Mouse (Mus musculus) forebrain, embryonic 10.5 days (tissue): ENCODE data around the gene Mamdc4. TPM values are rescaled to one million over a fixed set of nuclear protein-coding genes. Genes with fewer than 3 reads are reported as not detected.

Experiments
- DNase-seq: peaks from one replicate; pipeline ENCODE4 v3.0.0-alpha.2; 2017; ENCODE audit warnings: low spot score; ENCODE audit errors: extremely low spot score
- H3K27ac ChIP-seq: fragments of 300-500 bp; sonication (generic); 2 replicates; pipeline ENCODE4 v1.5.1; 2016; ENCODE audit warnings: mild to moderate bottlenecking
- H3K27me3 ChIP-seq: fragments of 300-500 bp; sonication (generic); 2 replicates; pipeline ENCODE4 v1.6.1; 2016; ENCODE audit warnings: mild to moderate bottlenecking; ENCODE audit not compliant: poor library complexity, severe bottlenecking
- H3K36me3 ChIP-seq: fragments of 300-500 bp; sonication (generic); replicated peaks from 2 replicates; pipeline ENCODE4 v1.6.1; 2016; ENCODE audit warnings: mild to moderate bottlenecking, moderate library complexity
- H3K4me1 ChIP-seq: fragments of 300-500 bp; sonication (generic); 2 replicates; pipeline ENCODE4 v1.6.1; 2016
- H3K4me3 ChIP-seq: fragments of 300-500 bp; sonication (generic); 2 replicates; pipeline ENCODE4 v1.5.1; 2016; ENCODE audit warnings: mild to moderate bottlenecking, moderate library complexity
- H3K9me3 ChIP-seq: fragments of 300-500 bp; sonication (generic); 2 replicates; pipeline ENCODE4 v1.6.1; 2016; ENCODE audit warnings: mild to moderate bottlenecking, moderate library complexity
- WGBS: fragments of 180-500 bp; shearing (Covaris S2); methylation state at CpG from one replicate; pipeline ENCODE4 v1.1.7; 2016; 5-methylcytosine and 5-hydroxymethylcytosine counted together
- polyA plus RNA-seq: library from polyadenylated mRNA; unstranded; fragments of >200 nt; fragmentation: Nextera tagmentation; extraction: Ambion mirVana; gene quantifications from 2 replicates; pipeline ENCODE4 v1.2.1, GENCODE M21; 2016

Mamdc4 gene
- polyA plus RNA-seq, 1 experiment from 2014 or later: 7.0 TPM

DNA sequence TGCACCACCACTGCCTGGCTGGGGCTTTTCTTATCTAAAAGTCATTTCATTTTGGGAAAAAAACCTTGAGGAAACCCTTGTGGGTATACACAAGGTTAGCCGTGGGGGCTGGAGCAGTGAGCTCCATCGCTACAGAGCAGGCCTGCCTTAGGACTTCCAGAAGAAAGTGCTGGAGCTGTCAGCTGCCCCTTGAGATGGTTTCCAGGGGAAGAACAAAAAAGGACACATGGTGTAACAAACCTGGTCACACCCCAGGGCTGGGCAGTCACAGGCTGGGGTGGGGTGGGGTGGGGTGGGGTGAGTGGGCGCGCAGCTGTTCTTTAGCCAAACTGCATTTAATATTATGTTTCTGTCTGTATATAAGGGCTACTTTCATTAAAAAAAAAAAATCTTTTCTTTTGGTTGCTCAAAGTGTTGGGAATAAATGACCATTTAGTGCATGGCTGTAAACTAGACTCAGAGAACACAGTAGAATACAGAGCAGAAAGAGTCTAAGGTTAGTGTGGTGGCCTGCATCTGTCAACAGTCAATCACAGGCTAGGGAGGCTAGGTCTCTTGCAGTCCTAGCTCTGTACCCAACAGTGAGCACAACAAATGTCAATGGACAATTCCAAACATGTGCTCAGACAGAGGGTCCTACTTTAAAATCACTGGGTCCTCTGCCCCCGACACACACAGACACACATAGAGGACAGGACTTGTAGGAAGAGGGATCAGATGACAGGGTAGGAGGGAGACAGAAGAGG is 22.3 kb upstream of the Mamdc4 start:
- Histone ChIP-seq H3K27me3 (no peaks in the 10 kb centered on the region), H3K27ac (no peak overlapping the region), H3K4me3 (no peak overlapping the region), H3K4me1 (no peaks in the 10 kb centered on the region), H3K9me3 (no peaks in the 10 kb centered on the region), H3K36me3 (peaks cover 99% of the 10 kb centered on the region)
- DNase-seq: no peak
- WGBS: 98% methylated on average over 5 of the region's 5 CpGs

DNA sequence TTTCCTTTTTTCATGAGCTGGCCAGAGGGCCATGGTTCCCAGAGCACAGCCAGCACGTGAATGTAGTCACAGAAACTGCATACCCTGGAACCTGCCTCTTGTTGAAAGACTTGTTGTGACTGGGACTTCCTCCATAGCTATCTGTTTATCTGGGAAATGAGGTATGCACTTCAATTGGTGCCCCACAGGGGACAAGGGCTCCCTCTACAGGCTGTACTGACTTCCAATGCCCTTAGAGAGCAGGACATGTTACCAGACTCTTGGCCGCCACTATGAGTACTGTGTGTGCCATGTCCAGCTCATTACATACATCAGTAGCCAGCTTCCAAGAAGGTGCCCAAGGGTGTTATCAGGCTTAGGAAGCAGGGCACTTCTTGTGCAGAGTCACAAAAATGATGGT is 17.2 kb upstream of the Mamdc4 start:
- no peak for DNase-seq
- Histone ChIP-seq H3K4me1 (no peaks in the 10 kb centered on the region), H3K9me3 (no peaks in the 10 kb centered on the region), H3K36me3 (peaks cover 99% of the 10 kb centered on the region), H3K4me3 (no peak overlapping the region), H3K27me3 (no peaks in the 10 kb centered on the region), H3K27ac (no peak overlapping the region)
- 91% methylated on average over 2 of the region's 2 CpGs for WGBS

DNA sequence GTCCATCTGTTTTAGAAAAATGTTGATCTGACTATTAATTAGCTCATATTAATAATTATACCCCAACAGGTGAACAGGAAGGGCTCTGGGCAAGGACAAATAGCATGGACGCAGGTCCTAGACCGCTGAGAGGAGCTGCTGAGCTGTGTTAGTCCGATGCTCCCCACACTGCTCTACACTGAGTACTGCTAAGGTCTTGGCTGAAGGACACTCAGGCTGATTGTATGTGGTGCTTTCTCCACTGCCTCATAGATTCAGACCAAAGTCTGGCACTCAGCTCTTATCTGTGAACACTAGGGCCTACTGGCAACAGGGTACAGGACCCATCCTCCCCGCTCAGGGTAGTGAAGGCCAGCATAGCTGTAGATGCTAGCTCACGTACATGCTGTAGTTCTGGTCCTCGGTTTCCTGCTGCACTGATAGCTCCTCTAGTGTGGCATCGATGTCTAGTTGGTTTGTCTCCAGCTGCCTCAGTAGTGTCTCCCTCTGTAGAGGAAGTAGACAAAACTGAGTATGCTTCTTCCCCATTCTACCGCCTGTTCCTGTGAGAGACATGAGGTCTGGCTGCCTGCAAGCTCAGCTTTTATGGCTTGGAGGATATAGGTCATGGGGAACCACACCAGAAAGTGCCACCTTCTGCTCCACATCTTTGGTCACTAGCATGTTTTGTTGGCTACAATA is 13.7 kb upstream of the Mamdc4 start:
- H3K36me3 ChIP-seq: peaks cover 100% of the 10 kb centered on the region
- no peaks in the 10 kb centered on the region for H3K4me1 ChIP-seq
- H3K4me3 ChIP-seq: no peak overlapping the region
- H3K27ac ChIP-seq: no peak overlapping the region
- WGBS: 94% methylated on average over 8 of the region's 8 CpGs
- H3K27me3 ChIP-seq: no peaks in the 10 kb centered on the region
- no peak for DNase-seq
- no peaks in the 10 kb centered on the region for H3K9me3 ChIP-seq

DNA sequence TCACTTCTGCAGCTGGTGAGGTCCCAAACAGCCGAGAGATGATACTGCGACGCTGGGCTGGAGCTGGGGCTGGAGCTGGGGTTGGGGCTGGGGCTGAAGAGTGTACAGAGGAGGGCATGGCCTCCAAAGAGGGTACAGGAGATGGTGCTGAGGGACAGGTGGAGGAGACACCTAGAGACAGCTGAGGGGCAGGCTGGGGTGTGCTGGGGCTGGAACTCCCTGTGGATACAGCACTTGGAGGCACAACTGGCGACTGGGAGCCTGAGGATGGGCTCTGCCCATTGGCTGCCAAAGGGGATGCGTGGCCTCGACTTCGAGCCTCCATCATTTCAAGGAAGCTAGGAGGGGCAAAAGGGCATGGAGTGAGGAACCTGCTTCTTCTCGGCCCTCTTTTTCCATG is 12.6 kb upstream of the Mamdc4 start:
- H3K27ac ChIP-seq: no peak overlapping the region
- 94% methylated on average over 8 of the region's 8 CpGs for WGBS
- peaks cover 100% of the 10 kb centered on the region for H3K36me3 ChIP-seq
- H3K9me3 ChIP-seq: no peaks in the 10 kb centered on the region
- no peak overlapping the region for H3K4me3 ChIP-seq
- peaks cover 9% of the 10 kb centered on the region for H3K4me1 ChIP-seq
- DNase-seq: no peak
- no peaks in the 10 kb centered on the region for H3K27me3 ChIP-seq

DNA sequence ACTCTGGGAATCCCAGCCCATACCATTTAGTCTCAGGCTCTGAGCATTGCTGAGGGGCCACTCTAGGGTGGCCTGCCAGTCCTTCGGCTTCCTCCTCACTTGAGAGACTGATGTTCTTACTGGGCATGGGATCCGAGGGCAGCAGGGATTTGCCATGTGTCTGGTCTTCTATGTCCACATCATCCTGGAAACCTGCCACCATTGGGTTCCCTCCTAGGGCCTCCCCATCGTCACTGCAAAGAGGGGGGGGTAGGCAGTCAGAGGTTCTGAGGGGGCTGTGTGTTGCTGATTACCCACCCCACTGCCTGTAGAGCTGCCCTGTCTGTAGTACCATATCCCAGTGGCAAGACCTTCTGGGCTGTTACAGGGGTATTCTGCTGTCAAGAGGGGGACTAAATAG is 11.0 kb upstream of the Mamdc4 start:
- DNase-seq: no peak
- 95% methylated on average over 3 of the region's 3 CpGs for WGBS
- Histone ChIP-seq H3K36me3 (peaks cover 83% of the 10 kb centered on the region), H3K27me3 (peaks cover 10% of the 10 kb centered on the region), H3K4me1 (peaks cover 26% of the 10 kb centered on the region), H3K4me3 (no peak overlapping the region), H3K27ac (no peak overlapping the region), H3K9me3 (no peaks in the 10 kb centered on the region)

DNA sequence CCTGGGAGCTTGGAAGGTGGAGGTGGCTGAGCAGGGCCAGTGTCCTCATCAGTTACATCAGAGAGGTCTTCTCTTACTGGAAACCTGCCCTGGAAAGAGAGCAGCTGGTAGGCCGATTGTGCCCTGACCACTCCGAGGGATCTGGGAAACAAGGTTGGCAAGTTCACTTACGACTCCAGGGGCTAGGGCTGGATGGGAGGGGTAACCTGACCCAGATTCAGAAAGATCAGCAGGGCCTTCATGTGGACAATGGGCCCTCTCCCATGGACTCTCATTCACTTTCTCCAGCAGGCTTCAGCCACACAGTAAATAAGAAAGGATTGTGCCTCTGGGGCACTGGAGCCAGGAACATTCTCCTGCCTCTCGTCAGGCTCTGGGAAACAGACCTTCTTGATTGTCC is 10.2 kb upstream of the Mamdc4 start:
- peaks cover 18% of the 10 kb centered on the region for H3K27me3 ChIP-seq
- H3K4me3 ChIP-seq: no peak overlapping the region
- peaks cover 75% of the 10 kb centered on the region for H3K36me3 ChIP-seq
- H3K9me3 ChIP-seq: no peaks in the 10 kb centered on the region
- WGBS: 85% methylated on average over 4 of the region's 4 CpGs
- H3K27ac ChIP-seq: no peak overlapping the region
- no peak for DNase-seq
- H3K4me1 ChIP-seq: peaks cover 30% of the 10 kb centered on the region

DNA sequence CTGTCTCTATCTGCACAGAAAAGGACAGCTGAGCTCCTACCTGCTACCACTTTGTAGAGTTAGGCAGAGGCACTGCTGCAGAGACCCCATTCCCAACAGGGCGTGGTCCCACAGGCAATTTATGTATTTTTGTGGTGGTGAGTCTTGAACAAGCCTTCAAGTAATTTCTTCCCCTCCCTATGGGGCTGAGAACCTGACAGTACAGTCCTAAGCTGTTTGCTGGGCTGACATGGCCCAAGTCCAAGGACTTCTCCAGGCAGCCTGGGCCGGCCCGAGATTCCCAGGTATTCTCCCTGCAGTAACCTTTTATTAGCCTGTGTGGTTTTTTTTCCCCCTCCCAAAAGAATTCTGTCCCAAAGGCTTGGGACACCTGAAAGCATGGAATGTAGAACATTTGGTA is 9.5 kb upstream of the Mamdc4 start:
- Histone ChIP-seq H3K9me3 (no peaks in the 10 kb centered on the region), H3K4me1 (peaks cover 37% of the 10 kb centered on the region), H3K4me3 (no peak overlapping the region), H3K36me3 (peaks cover 68% of the 10 kb centered on the region), H3K27me3 (peaks cover 25% of the 10 kb centered on the region), H3K27ac (no peak overlapping the region)
- WGBS: 94% methylated on average over 3 of the region's 3 CpGs
- DNase-seq: no peak

DNA sequence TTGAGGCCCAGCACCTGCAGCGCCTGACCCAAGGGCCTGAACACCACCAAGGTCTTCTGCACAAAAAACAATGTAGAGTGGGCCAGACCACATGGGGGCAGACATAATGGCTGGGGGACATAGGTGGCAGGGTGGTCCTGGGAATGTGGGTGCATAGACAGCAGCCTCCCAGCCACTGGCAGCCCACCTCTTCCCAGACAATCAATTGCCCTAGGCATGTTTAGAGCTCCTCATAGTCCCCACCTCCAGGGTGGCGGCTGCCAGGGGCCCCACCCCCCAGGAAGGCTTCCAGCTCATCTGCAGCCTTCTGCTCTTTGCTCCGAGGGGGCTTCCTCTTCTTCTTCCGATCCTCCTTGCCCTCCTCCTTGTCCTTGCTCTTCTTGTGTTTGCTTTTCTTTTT is 8.9 kb upstream of the Mamdc4 start:
- Histone ChIP-seq H3K27ac (no peak overlapping the region), H3K27me3 (peaks cover 31% of the 10 kb centered on the region), H3K4me1 (peaks cover 43% of the 10 kb centered on the region), H3K36me3 (peaks cover 63% of the 10 kb centered on the region), H3K4me3 (no peak overlapping the region), H3K9me3 (no peaks in the 10 kb centered on the region)
- 80% methylated on average over 4 of the region's 4 CpGs for WGBS
- no peak for DNase-seq

DNA sequence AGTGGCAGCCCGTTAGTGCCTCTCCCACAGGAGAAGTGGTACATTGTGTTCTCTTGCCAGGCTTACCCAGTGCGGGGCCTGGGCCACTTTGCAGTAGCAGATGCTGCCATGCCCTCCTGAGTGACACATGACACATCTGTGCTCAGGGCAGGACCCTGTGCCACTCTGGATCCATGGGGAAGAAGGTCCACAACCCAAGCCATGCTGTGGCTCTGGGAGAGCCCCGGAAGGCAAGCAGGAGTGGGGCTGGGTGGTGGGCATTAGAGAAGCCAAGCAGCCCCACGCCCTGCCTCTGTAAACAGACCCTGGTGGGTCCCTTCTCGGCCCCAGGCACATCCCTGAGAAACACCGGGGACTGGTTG is 8.5 kb upstream of the Mamdc4 start:
- H3K9me3 ChIP-seq: no peaks in the 10 kb centered on the region

DNA sequence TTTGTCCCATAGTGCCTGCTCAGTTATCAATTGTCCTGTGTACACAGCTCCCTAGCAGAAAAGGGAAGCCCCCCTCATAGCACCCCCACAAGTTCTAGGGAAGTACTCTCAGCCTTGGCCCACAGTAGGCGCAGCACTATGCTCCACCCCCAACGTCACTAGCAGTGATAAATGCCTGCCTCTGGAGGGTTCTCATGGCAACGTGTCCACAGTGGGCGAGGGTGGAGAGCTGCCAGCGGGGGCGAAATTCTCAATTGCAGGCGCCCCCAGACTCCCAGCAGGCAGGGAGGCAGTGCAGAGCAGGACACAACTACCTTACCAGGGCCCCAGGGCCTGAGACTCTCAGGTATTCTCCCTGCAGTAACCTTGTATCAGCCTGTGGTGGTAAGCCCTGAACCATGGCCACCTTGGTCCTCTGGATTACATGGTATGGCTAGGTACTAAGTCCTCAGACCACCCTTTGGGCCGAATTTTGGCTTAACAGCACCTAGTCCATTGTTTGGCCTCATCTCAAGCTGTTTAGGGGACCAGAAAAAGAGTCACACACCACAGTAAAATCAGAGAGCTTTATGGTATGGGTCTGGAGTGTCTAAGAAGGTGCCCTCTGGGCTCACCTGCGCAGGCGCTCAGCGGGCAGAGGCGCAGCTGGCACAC is 7.9 kb upstream of the Mamdc4 start:
- H3K27me3 ChIP-seq: peaks cover 40% of the 10 kb centered on the region
- H3K4me1 ChIP-seq: peaks cover 53% of the 10 kb centered on the region
- no peak for DNase-seq
- peaks cover 53% of the 10 kb centered on the region for H3K36me3 ChIP-seq
- no peak overlapping the region for H3K27ac ChIP-seq
- no peaks in the 10 kb centered on the region for H3K9me3 ChIP-seq
- H3K4me3 ChIP-seq: no peak overlapping the region
- WGBS: 70% methylated on average over 12 of the region's 12 CpGs

More for the DNA sequence above, 8.5 kb upstream of the Mamdc4 start:
- no peak overlapping the region for H3K27ac ChIP-seq
- no peak for DNase-seq
- H3K27me3 ChIP-seq: peaks cover 35% of the 10 kb centered on the region
- no peak overlapping the region for H3K4me3 ChIP-seq
- 87% methylated on average over 6 of the region's 6 CpGs for WGBS
- H3K4me1 ChIP-seq: peaks cover 48% of the 10 kb centered on the region
- H3K36me3 ChIP-seq: peaks cover 58% of the 10 kb centered on the region

DNA sequence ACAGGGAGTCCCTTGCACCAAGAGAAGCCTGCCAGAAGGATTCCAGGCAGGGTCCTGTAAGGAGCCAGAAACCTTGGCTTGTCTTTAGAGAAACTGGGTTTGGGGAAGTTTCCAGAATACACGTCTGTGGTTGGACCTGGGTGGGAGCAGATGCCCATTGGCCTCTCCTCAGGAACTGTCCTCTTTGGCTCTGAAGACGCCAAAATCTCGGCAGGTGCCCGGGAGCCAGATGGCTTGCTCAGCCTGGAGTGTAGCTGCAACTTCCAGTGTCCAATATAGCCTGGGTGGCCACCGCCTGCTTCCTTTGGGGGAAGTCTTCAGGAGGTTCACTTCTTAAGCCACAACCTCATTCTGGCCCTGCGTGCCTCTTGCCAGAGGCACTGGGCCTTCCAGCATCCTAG is 7.3 kb upstream of the Mamdc4 start:
- H3K27ac ChIP-seq: no peak overlapping the region
- H3K36me3 ChIP-seq: peaks cover 46% of the 10 kb centered on the region
- peaks cover 47% of the 10 kb centered on the region for H3K27me3 ChIP-seq
- H3K4me1 ChIP-seq: peaks cover 60% of the 10 kb centered on the region
- WGBS: 44% methylated on average over 6 of the region's 6 CpGs
- no peaks in the 10 kb centered on the region for H3K9me3 ChIP-seq
- peak overlapping the region; percentile 42; the same call in 1 of the 2 replicates for H3K4me3 ChIP-seq
- no peak for DNase-seq

DNA sequence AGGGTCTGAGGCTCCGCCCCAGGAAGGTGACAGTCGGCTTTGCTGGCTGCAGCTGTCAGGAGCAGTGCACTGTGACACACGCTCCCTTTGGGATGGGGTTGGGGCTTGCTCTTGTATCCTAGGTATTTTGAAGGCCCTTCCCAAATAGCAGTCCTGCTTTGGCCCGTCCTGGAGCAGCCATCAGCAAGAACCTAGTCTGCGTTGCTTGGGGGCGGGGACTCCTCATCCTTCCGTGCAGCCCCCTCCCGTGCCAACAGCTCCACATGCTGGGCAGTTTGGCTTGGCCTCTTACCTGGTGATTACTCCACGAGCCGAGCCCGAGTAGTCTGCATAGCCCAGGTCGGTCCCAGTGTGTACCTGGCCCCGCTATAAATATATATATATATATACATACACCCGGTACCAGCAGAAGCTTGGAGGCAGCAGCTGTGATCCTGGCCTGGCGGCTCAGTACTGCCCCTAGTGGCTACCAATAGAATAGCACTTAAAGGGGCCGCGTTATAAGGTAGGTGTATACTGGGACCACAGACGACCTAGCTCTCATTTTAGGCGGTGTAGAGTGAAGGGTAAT is 6.7 kb upstream of the Mamdc4 start, which contains the start of gene Ajm1:
Ajm1 (minus strand) TSS at position 464 of the 571 bp plus-strand sequence.
- peaks cover 52% of the 10 kb centered on the region for H3K27me3 ChIP-seq
- 9% methylated on average over 19 of the region's 19 CpGs for WGBS
- no peak within 1 kb of the TSS for H3K27ac ChIP-seq
- peak; percentile 71 for DNase-seq
- H3K4me1 ChIP-seq: peaks cover 62% of the 10 kb centered on the region
- peak within 1 kb of the TSS; percentile 42 for H3K4me3 ChIP-seq
- H3K9me3 ChIP-seq: no peaks in the 10 kb centered on the region
- H3K36me3 ChIP-seq: peaks cover 41% of the 10 kb centered on the region
